Mouse (Mus musculus): ENCODE results near the gene Rgs3.

The Rgs3 gene

DNA sequence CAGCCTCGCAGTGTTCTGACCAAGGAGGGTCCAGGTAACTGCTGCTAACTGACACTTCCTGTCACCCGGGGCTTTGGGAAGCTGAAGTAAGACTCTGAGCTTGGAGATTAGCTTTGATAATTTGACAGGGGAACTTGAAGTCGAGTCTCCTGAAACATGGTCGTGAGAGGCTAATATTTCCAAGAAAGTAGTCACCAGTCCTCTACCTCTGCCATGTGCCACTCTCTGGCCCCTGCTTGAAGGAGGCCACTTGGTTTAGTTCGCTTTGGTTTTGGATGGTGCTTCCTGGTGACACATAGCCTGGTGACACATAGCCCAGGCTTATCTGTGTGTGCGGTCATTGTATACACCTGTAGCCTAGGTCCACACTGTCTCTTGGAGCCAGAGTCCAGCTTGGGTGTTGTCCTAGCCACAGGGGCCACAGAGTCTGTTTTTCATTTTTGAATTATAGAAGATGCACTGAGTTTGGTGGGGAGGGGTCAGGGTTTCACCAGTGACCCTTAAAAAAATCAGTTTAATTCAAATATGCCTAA is at the start of gene Rgs3:
Rgs3 (plus strand) TSS at position 51 of the 533 bp plus-strand sequence.
- DNase-seq = no peak

DNA sequence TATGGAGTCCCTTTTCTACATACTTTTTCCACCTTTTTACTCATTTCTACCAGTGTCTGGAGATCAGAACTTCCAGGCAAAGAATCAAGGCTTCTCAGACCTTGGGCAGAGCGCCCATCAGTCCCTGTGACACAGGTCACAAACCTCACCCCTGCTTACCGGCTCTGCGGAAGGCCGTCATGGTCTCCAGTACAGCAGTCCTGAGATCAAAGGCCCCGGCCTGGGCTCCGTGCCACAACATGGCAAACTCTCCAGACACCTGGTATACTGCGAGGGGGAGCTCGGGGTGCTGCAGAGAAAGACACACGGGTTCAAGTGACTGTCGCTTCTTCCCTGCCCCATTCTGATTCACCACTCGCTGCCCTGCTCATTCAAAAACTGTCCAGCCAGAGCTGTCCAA is 49.7 kb upstream of the Rgs3 start:
- DNase-seq = no peak

DNA sequence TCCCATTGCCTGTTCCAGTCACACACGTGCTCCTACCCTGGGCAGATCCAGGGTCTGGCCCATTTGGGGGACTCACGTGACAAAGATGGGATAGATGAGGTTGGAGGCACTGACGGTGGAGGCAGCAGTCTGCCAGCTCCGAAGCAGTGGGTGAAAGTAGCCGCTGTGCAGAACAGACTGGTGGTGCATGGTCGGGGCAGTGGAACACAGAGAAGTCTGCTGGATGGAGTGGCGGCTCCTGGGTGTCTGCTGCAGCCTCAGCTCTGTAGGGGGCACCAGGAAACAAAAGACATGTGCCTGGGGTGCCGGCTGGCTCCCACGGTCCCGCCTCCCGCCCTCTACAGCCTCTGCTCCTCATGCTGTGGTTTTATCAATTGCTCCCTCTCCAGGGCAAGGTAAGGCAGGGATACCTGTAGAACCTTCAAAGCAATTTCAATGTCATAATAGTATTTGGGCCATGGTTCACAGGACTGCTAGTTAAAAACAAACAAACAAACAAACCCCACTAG is 45.6 kb upstream of the Rgs3 start:
- DNase-seq = peak in 1 of 2 experiments; percentile 28

DNA sequence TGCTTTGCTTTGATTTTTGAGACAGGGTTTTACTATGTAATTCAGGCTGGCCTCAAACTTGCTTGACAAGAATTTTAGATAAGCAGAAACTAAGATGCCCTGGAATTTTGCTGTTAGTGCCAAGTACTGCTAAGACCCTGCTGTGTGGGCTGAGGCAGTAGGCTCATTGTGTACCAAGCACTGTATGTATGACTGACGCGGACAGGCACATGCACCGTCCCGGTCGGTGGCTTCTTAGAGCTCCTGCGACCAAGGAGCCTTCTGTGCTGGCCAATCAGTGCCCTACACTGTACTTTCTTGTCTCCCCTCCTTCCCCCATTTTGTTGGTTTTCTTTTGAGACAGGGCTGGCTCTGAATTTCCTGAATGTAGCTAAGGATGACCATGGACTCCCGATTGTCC is 44.7 kb upstream of the Rgs3 start:
- no peak for DNase-seq

DNA sequence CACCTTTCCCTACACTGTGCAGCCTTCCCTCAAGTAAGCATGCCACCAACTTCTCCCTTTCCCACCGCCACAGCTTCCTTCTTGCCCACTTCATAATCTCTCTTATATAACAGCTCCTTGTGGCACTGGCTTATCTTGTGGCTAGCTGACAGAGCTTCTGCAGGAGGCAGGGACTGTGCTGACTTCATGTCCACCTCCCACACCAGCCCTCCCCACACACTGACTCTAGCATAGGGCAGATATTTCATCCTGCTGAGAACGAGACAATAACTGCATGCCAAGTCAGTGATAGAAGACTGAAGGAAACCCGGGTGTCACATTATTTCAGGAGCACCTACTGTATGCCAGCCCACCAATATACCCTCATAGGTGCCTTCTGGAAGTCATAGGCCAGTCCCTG is 44.2 kb upstream of the Rgs3 start:
- peak in 1 of 2 experiments; percentile 21 for DNase-seq

DNA sequence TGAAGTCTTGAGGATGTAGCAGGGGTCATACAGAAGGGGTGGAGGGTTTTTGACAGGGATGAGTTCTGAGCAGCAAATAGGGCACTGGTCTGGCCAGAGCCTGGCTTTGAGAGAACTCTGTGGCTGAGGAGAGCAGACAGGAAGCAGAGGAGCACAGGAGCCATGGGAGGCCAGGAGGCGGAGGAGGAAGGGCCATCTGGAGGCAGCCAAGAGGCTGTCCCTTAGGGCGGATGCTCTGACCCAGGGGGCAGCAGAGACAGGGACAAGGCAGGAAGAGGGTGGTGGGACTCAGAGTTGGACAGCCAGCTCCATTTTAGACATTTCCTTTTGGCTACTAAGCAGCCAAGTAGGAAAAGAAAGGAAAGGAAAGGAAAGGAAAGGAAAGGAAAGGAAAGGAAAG is 43.6 kb upstream of the Rgs3 start:
- DNase-seq = peak; percentile 72 to 82

DNA sequence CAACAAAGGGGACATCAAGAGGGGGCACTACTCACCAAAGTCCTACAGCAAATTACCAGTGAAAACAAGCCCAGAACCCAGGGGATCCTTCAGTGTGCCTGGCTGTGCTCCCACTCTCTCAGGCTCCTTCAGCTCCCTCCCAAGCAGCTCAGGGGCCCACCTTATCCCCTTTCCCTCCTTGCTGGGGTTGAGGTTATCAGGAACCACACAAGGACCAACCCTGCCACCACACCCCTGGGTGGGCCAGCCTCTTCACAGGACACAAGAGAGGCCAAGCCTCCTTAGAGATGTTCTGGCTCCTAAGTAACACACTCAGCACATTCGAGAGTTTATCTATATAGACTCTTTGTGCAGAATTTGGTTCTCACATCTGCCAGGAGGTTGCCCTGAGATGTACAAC is 43.1 kb upstream of the Rgs3 start:
- DNase-seq = peak; percentile 16 to 50

DNA sequence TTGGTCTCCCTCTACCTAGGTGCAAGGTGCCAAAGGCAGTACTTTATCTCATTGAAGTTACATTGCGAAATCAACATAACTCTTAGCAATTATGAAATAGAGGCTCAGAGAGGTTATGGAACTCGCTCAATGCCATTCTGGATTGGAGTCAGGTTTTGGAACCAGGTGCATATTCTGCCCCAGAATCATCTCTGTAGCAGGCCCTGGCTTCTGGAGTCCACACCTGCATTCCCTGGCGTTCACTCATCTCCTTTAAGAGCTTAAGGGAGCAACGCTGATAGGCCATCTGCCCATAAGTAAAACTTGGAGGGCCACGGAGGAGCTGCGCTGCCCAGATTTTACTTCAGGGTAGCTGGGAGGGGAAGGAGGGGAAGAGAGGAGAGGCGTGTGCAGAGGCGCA is 42.6 kb upstream of the Rgs3 start:
- peak; percentile 27 to 41 for DNase-seq

DNA sequence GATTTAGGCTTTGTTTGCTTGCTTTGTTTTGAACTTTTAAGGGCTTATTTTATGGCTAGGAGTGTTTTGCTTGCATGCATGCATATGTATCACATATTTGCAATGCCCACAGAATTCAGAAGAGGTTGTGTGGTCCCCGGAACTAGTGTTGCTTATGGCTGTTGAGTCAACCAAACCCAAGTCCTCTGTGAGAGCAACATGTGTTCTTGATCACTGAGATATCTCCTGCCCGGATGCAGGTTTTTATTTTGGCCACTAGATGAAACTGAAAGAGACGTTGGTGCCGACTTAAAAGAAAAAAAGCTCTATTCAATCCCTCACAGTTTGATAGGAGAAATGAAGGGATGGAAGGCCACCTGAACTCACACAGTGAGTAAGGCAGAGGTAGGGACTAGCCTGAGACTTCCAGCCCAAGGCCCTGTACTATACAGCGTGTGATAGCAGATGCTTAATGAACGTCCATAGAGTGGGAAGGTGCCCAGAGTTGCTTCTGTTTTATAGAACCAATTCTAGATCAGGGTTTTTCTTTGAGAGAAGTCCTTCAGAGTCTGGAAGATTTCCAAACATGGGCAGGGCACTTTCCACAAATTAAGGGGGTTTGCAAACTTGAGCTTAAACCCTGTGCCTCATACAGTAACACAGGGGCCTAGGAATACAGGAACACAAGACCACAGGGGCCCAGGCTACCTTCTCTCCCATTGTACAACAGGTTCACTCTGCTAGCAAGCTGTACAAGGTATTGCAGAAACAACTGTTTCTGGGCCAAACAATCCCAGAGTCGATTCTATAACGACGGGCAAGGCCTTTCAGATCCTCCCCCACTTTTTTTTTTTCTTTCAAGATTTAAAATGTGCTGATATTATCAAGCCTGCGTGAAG is 41.9 kb upstream of the Rgs3 start:
- no peak for DNase-seq

DNA sequence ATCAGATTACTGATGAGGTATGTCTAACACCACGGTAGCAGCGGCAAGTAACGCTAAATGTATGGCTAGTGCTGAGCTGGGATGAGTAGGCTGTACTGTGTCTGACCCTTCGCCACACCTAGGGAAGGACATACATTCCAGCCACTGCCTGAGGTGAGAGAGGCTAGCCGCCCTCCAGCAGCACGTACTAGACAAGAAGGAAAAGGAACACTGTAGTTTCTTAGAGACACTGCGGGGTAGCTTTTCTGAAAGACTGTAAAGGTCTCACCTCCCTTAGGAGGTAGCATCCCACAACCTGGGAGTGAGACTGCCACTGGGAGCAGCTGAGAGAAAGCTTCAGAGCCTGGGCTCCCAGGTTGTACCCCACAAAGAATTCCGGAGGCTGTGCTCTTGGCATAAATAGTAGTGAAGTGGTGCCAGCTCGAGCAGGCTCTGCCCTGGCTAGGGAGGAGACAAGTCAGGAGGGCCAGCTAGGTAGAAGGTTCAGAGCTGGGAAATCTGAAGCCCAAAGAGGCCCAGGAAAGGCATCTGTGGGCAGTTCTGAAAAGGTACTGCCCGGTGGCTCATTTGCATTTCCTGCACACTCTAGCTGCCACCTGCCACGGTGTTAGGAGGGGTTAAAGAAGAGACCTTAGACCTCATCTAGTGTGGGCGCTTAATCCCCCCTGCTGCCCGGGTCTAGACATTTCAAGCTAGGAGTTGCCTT is 41.1 kb upstream of the Rgs3 start:
- peak; percentile 29 to 61 for DNase-seq

DNA sequence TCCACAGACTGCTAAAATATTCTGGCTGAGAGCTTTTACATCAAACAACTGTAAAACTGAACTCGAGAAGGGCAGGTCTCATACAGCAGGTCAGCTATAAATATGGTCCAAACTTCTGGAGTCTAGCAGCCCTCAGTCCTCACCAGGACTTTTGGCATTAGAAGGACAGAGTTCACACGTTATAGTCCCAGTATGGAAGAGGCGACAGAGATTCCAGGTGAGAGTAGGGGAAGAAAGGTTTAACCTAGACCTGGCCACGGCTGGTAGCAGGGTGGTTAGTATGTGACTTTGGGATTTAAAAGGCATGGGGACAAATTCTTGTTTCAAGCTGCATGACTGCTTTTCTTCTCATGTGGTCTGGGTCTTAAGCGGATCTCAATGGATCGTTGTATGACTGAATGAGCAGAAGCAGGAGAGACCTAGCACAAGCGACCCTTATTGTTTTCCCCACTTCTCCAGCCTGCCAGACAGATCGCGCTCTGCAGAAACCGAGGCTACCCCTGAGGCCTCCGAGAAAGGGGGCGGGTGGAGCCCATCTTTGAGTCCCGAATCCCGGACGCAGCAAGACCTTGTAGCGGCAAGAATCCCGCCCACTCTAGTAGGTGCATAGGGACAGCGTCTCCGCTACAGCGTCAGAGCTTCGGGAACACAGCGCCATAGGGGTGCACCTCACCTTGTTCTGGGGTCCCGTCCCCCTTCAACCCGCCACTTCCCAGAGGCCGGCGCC is 40.4 kb upstream of the Rgs3 start:
- DNase-seq = no peak

DNA sequence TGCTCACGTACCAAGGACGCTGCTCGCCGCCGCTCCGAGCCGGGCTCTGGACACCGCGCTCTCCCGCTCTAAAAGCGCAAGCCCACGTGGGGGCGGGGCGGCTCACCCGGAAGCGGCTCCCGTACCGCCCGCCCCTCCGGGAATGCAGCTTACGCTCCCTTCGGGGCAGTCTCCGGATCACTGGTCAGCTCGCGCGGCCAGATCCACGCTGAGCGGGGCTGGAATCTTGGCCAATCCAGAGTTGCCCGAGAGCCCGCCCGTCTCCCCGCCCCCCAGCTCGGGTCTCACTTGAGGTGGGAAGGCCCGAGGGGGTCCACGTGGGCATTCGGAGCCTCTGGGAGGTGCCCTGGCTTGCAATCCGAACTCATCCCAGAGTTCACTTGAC is 39.8 kb upstream of the Rgs3 start, which contains the start of gene Alad:
Alad (minus strand) TSS at position 70 of the 385 bp plus-strand sequence.
- DNase-seq = peak; percentile 90 to 94

DNA sequence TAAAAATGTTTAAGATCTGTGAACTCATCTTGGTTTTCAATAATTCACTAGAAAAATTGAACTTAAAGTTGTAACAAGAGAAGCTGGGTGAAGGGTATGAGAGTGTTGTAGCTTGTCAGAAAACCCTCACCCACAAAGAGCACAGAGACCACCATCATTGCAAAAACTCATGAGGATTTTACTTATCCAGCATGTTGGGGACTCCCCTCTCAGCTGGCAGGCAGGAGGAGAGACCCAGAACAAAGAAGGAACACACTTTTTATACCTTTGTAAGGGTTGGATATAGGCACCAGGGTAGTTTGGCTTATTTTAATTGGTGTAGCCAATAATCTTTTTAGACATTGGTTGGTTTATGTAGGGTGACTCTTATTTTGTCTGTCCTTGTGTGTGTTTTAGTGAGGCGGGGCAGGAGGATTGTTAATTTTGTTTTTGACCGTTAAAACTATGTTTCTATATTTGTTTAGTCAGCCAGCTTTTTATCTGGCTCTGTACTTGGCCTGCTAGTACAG is 38.7 kb upstream of the Rgs3 start:
- no peak for DNase-seq

DNA sequence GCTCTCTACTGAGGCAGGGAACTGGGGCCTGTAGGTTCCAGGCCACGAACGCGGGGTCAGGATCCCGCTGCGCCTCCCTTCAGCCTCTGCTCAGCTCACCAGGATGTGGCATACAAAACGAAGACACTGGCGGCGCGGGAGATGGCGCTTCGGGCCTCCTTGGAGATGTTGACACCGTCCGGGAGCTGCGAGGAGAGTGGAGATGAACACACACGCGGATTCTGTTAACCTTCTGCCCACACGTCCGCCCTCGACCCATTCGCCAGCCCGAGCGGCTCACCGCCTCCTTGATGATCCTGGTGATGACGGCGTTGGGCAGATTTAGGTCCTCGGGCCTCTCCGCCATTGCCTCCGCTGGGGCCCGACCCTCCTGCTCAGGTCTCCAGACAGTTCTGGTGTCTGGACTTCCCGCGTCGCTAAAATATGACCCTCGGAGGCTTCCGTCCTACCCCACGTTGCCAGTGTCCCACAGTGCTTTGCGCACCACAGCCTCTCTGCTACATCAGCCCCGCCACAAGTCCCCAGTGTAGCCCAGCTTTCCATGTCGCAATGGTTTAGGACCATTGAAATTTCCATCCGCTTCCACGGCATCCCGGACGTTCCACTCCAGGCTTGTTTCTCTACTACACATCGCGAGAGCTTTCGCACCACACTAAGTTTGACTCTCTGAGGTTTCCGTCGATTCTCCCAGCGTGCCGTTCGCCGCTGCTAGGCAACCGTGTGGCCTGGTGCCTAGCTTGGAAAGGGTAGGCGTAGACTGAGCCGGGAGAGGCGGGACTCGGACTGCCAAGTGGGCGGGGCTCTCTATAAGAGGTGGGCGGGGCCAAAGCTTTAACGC is 34.8 kb upstream of the Rgs3 start, which contains the start of the genes Pole3 and 4933430I17Rik:
Pole3 (minus strand) TSS at position 418 of the 838 bp plus-strand sequence.
4933430I17Rik (plus strand) TSS at position 719 of the 838 bp plus-strand sequence.
- peak; percentile 98 for DNase-seq

DNA sequence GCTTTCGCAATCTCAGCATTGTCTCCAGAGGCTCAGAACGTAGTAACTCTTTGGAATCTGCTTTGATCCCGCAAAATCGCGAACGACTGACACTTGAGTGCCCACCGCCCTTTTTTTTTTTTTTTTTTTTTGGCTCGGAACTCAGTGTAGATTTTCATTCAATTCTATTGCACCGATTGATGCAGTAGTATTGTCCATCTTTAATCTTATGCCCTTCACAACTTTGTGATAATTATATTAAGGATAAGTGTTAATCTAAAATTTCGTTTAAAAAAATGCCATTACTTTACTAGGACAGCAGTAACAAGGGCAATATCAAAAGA is 34.2 kb upstream of the Rgs3 start:
- no peak for DNase-seq

DNA sequence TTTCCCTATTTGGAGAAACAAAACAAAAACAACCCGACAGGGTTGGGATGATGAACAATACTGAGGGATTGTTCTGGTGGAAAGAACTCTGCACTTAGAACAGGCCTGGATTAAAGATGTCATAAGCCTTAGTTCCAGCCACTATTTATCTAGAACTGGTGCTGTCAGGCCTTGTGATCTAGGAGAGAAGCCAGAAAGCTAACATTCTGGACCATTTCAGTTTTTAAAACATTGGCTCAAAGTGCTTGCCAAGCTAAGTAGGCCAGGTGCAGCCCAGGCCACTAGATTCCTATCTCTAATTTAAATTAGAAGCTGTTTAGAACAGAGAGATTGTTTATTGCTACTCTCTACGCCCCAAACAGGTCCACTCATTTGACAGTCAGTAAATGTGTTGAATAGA is 33.4 kb upstream of the Rgs3 start:
- DNase-seq = no peak

DNA sequence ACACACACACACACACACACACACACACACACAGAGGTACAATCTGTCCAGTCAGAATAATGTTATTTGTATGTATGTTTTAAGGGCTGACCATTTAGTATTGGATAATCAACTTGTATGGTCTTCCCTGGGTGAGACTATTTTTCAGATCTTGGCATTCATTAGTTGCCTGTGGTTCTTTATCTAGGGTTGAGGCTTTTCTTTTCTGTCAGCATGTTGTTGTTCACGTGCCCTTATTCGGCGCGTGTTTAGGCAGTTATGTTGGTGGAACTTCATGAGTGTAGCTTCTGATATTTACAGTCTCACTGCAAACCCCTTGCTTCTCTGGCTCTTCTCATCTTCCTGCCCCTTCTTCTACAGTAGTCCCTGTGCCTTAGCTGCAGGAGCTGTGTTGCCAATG is 32.0 kb upstream of the Rgs3 start:
- no peak for DNase-seq

DNA sequence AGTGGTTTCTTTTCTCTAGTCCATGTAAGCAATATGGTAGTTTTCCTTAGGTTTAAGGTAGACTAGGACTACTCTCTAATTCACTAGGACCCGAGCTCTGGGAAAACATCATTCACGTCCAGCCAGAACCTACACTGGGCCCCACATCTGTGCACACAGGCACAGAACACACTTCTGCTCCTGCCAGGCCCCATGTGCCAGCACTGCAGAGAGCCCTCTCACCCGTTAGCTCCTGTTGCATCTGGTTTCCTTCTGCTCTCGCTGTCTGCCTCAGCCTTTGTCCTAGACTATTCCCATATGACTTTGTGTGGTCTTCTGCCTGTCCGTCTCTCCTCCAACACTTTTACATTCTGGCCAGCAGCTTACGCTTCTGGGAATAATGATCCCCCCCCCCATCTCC is 25.9 kb upstream of the Rgs3 start:
- no peak for DNase-seq

DNA sequence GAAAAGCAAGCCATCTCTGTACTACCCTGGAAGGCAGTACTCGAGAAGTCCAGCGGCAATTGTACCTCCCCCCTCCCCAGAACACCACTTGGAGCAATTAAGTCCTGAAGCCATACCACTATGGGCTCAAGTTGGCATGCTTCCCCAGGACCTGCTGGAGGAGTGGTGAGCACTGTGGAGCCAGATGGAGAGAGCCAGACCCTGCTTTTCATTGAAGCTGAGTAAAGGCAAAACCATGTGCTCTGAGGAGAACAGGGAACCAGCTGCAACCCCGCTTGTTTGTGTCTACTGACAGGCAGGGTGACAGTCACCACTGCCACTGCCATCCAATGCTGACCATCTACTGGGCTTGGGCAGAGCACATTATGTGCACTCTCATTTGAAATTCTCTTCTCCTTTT is 17.8 kb upstream of the Rgs3 start:
- no peak for DNase-seq

DNA sequence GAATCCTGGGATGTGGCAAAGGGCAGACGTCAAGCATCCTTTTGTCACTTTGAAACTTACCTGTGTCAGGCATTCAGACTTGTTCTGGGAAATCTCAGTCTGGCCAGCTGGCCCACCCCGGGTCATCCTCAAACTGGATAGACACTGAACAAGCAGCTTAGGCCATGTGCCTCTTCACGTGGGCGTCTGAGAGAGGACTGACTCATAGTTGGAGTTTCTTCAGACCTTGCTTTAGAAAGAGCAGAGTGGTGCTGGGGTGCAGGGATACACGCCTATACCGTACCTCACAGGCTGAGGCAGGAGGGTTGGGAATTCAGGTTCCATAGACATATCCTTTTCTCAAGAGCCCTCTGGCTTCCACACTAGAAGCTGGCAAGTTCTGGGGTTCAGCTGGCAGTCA is 15.9 kb upstream of the Rgs3 start:
- no peak for DNase-seq

DNA sequence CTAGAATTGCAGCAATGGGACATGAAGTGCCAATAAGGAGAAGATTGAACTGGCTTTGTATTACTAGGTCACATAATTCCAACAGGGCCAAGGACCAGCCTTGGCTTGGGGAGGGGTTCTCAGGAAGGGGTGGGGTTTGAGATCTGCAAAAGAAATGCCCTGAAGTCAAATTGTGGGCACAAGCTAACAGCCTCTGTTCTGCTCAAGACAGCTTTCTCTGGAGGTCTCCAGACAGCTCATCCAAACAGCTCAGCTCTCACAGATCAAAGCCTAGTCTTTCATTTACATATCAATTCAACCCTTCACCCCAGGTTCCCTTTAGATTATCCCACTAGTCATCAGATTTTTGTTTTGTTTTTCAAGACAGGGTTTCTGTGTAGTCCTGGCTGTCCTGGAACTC is 14.8 kb upstream of the Rgs3 start:
- DNase-seq = no peak

DNA sequence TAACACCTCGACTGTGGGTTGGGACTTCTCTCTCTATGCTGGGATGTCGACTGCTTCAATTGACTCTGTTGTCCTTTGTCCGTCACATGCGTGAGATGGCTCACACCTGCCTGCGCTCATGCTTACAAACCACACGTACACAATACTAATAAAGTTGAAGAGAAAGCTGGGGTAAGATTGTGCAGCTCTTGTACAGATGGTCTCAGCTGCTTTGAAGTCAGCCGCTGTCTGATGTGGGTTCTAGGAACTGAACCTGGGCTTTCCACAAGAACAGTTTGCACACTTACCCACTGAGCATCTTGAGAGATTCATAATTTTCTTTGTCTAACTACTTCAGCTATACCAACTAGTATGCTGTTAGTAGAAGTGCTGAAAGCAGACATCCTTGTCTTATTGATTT is 7.7 kb upstream of the Rgs3 start:
- no peak for DNase-seq

Measured in lung, postnatal 4 days (tissue).